Mouse (Mus musculus): ENCODE data around the gene Zfp276.
"Not testable (repeated sequence)": the region's sequence is repeated elsewhere in the genome, so short reads cannot be mapped to it uniquely, and the experiment has no call there.

Zfp276 gene

GRCm38 (mm10) chr8:123254099-123254885 is at the start of gene Zfp276, which contains the start of gene Vps9d1:
TSS of gene Zfp276 (plus strand) at chr8:123254195.
TSS of gene Vps9d1 (minus strand) at chr8:123254348.
- peak; percentile 74 for DNase-seq

- DNase-seq: no peak
Measured at GRCm38 (mm10) chr8:123211876-123212275, 42.1 kb upstream of the Zfp276 start.

GRCm38 (mm10) chr8:123212321-123213117 is 41.5 kb upstream of the Zfp276 start, which contains the start of the genes Chmp1a and Spata33:
TSS of gene Chmp1a (minus strand) at chr8:123212763.
TSS of gene Spata33 (plus strand) at chr8:123212832.
- DNase-seq: peak; percentile 91

GRCm38 (mm10) chr8:123213118-123213772 is 40.8 kb upstream of the Zfp276 start:
- no peak for DNase-seq

GRCm38 (mm10) chr8:123215430-123215829 is 38.6 kb upstream of the Zfp276 start:
- DNase-seq: no peak

- DNase-seq: no peak
Measured at GRCm38 (mm10) chr8:123220917-123221316, 33.1 kb upstream of the Zfp276 start.

- peak; percentile 91 for DNase-seq
Measured at GRCm38 (mm10) chr8:123224278-123225266, 29.4 kb upstream of the Zfp276 start, which contains the start of gene Cdk10. TSS of gene Cdk10 (plus strand) at chr8:123224842.

- no peak for DNase-seq
Measured at GRCm38 (mm10) chr8:123228416-123228815, 25.6 kb upstream of the Zfp276 start.

GRCm38 (mm10) chr8:123230326-123230725 is 23.7 kb upstream of the Zfp276 start:
- DNase-seq: not testable (repeated sequence)

GRCm38 (mm10) chr8:123231742-123232141 is 22.3 kb upstream of the Zfp276 start:
- no peak for DNase-seq

- DNase-seq: no peak
Measured at GRCm38 (mm10) chr8:123232553-123232952, 21.4 kb upstream of the Zfp276 start.

- DNase-seq: no peak
Measured at GRCm38 (mm10) chr8:123233300-123233699, 20.7 kb upstream of the Zfp276 start.

GRCm38 (mm10) chr8:123233760-123234159 is 20.2 kb upstream of the Zfp276 start:
- DNase-seq: no peak

GRCm38 (mm10) chr8:123234918-123235519 is 19.0 kb upstream of the Zfp276 start:
- peak; percentile 90 for DNase-seq

GRCm38 (mm10) chr8:123235520-123236497 is 18.2 kb upstream of the Zfp276 start, which contains the start of gene Spata2l:
TSS of gene Spata2l (minus strand) at chr8:123236233.
- peak; percentile 90 for DNase-seq

- DNase-seq: no peak
Measured at GRCm38 (mm10) chr8:123239398-123239797, 14.6 kb upstream of the Zfp276 start.

GRCm38 (mm10) chr8:123242107-123242923 is 11.7 kb upstream of the Zfp276 start:
- no peak for DNase-seq

GRCm38 (mm10) chr8:123243053-123243452 is 10.9 kb upstream of the Zfp276 start:
- no peak for DNase-seq

- DNase-seq: no peak
Measured at GRCm38 (mm10) chr8:123244382-123244781, 9.6 kb upstream of the Zfp276 start.

All from layer of hippocampus, adult 9-11 months (tissue).